Mouse (Mus musculus): ENCODE data around the gene Fam187a. TPM values are rescaled to one million over a fixed set of nuclear protein-coding genes. Genes with fewer than 3 reads are reported as not detected.

Gene Fam187a
- polyA plus RNA-seq, 1 experiment from 2014 or later = not detected

- Histone ChIP-seq H3K9ac (peak within 1 kb of the TSS; percentile 64), H3K27me3 (no peaks in the 10 kb centered on the region), H3K4me3 (peak within 1 kb of the TSS; percentile 70), H3K9me3 (replicated peaks) (no peaks in the 10 kb centered on the region), H3K27ac (peak within 1 kb of the TSS; percentile 85), H3K36me3 (no peaks in the 10 kb centered on the region), H3K4me1 (replicated peaks) (peaks cover 15% of the 10 kb centered on the region), H3K4me2 (peak within 1 kb of the TSS; percentile 77)
- WGBS = under 1% methylated on average over 62 of the region's 62 CpGs
- peak; percentile 92 for ATAC-seq (replicated peaks; ENCODE audit: insufficient number of reproducible peaks, insufficient read depth, low FRiP score, low read depth)
These were observed 39.8 kb downstream of the Fam187a start, which contains the start of gene Kif18b for GRCm38 (mm10) chr11:102924557-102925350. Gene Kif18b, minus strand, starts transcription at chr11:102925124.

- H3K9ac ChIP-seq = peak overlapping the region; percentile 40
- H3K27me3 ChIP-seq = no peaks in the 10 kb centered on the region
- peak overlapping the region; percentile 77 for H3K4me2 ChIP-seq
- H3K4me3 ChIP-seq = peak overlapping the region; percentile 70
- H3K4me1 ChIP-seq (replicated peaks) = peaks cover 15% of the 10 kb centered on the region
- no peak for ATAC-seq (replicated peaks; ENCODE audit: insufficient number of reproducible peaks, insufficient read depth, low FRiP score, low read depth)
- no peaks in the 10 kb centered on the region for H3K9me3 ChIP-seq (replicated peaks)
- H3K36me3 ChIP-seq = no peaks in the 10 kb centered on the region
- peak overlapping the region; percentile 85 for H3K27ac ChIP-seq
- 3% methylated on average over 10 of the region's 10 CpGs for WGBS
These were observed 40.4 kb downstream of the Fam187a start for GRCm38 (mm10) chr11:102925351-102925717.

GRCm38 (mm10) chr11:102930672-102931071 is 45.7 kb downstream of the Fam187a start:
- ATAC-seq (replicated peaks; ENCODE audit: insufficient number of reproducible peaks, insufficient read depth, low FRiP score, low read depth) = no peak

GRCm38 (mm10) chr11:102936272-102936671 is 51.3 kb downstream of the Fam187a start:
- Histone ChIP-seq H3K27me3 (peaks cover 25% of the 10 kb centered on the region), H3K36me3 (no peaks in the 10 kb centered on the region), H3K4me1 (replicated peaks) (peaks cover 10% of the 10 kb centered on the region), H3K4me2 (no peak overlapping the region), H3K27ac (no peak overlapping the region), H3K4me3 (no peak overlapping the region), H3K9me3 (replicated peaks) (no peaks in the 10 kb centered on the region), H3K9ac (no peak overlapping the region)
- ATAC-seq (replicated peaks; ENCODE audit: insufficient number of reproducible peaks, insufficient read depth, low FRiP score, low read depth) = no peak
- WGBS = 61% methylated on average over 4 of the region's 4 CpGs

More at GRCm38 (mm10) chr11:102930672-102931071, 45.7 kb downstream of the Fam187a start:
- no peak overlapping the region for H3K4me3 ChIP-seq
- H3K4me2 ChIP-seq = no peak overlapping the region
- 77% methylated on average over 10 of the region's 10 CpGs for WGBS
- no peaks in the 10 kb centered on the region for H3K4me1 ChIP-seq (replicated peaks)
- H3K36me3 ChIP-seq = no peaks in the 10 kb centered on the region
- H3K27ac ChIP-seq = no peak overlapping the region
- no peaks in the 10 kb centered on the region for H3K9me3 ChIP-seq (replicated peaks)
- H3K9ac ChIP-seq = no peak overlapping the region
- peaks cover 11% of the 10 kb centered on the region; the same call in 1 of the 2 replicates for H3K27me3 ChIP-seq

Other genes starting within 250 kb of the Fam187a start
- 0.45 and 0.57 TPM in 2 replicates for gene Meioc, start 221.5 kb upstream of the Fam187a start, polyA plus RNA-seq (2015; fragmentation: Nextera tagmentation; extraction: Ambion mirVana)
- 30.7 and 33.9 TPM in 2 replicates for gene Ccdc43, start 187.4 kb upstream of the Fam187a start, polyA plus RNA-seq (2015; fragmentation: Nextera tagmentation; extraction: Ambion mirVana)
- 5.5 and 6.7 TPM in 2 replicates for gene Adam11, start 123.7 kb upstream of the Fam187a start, polyA plus RNA-seq (2015; fragmentation: Nextera tagmentation; extraction: Ambion mirVana)
- 46.6 and 48.5 TPM in 2 replicates for gene Gjc1, start 65.5 kb upstream of the Fam187a start, polyA plus RNA-seq (2015; fragmentation: Nextera tagmentation; extraction: Ambion mirVana)
- 3.3 and 4.3 TPM in 2 replicates for gene Higd1b, start 49.3 kb upstream of the Fam187a start, polyA plus RNA-seq (2015; fragmentation: Nextera tagmentation; extraction: Ambion mirVana)
- 90.7 and 120 TPM in 2 replicates for gene Eftud2, start 4.2 kb upstream of the Fam187a start, polyA plus RNA-seq (2015; fragmentation: Nextera tagmentation; extraction: Ambion mirVana)
- gene Ccdc103, start 4.0 kb upstream of the Fam187a start, polyA plus RNA-seq (2015; fragmentation: Nextera tagmentation; extraction: Ambion mirVana) = 0.55 and 0.84 TPM in 2 replicates
- gene Gfap, start 15.7 kb downstream of the Fam187a start, polyA plus RNA-seq (2015; fragmentation: Nextera tagmentation; extraction: Ambion mirVana) = 0.11 and 0.44 TPM in 2 replicates
- gene Kif18b, start 40.0 kb downstream of the Fam187a start, polyA plus RNA-seq (2015; fragmentation: Nextera tagmentation; extraction: Ambion mirVana) = 5.2 and 7.9 TPM in 2 replicates
- gene C1ql1, start 61.5 kb downstream of the Fam187a start, polyA plus RNA-seq (2015; fragmentation: Nextera tagmentation; extraction: Ambion mirVana) = 0.47 and 0.61 TPM in 2 replicates
- gene Nmt1, start 143.0 kb downstream of the Fam187a start, polyA plus RNA-seq (2015; fragmentation: Nextera tagmentation; extraction: Ambion mirVana) = 39.1 and 47.8 TPM in 2 replicates
- 64.8 and 89.4 TPM in 2 replicates for gene Dcakd, start 143.2 kb downstream of the Fam187a start, polyA plus RNA-seq (2015; fragmentation: Nextera tagmentation; extraction: Ambion mirVana)
- gene Plcd3, start 216.5 kb downstream of the Fam187a start, polyA plus RNA-seq (2015; fragmentation: Nextera tagmentation; extraction: Ambion mirVana) = 11.0 and 11.8 TPM in 2 replicates
- gene Acbd4, start 216.5 kb downstream of the Fam187a start, polyA plus RNA-seq (2015; fragmentation: Nextera tagmentation; extraction: Ambion mirVana) = 18.5 and 23.7 TPM in 2 replicates
- 2.6 and 3.0 TPM in 2 replicates for gene Hexim1, start 231.1 kb downstream of the Fam187a start, polyA plus RNA-seq (2015; fragmentation: Nextera tagmentation; extraction: Ambion mirVana)
- 5.5 and 6.4 TPM in 2 replicates for gene Hexim2, start 247.3 kb downstream of the Fam187a start, polyA plus RNA-seq (2015; fragmentation: Nextera tagmentation; extraction: Ambion mirVana)

Measured in heart, embryonic 15.5 days (tissue).